Mouse (Mus musculus) MEL (cell line): ENCODE measurements at regions not wholly inside any gene's neighbourhood (a gene's known extent, or its start where the extent isn't known, plus 50 kb on each side); places are given as distances from the start of the nearest gene placed in this dataset.
A peak's percentile ranks its signal among the peaks of the same experiment; 100 is the strongest.

ENCODE experiments used
- DNase-seq: peaks from one replicate; pipeline ENCODE4 v3.0.0; 2011; ENCODE audit warnings: low read depth, low spot score
- H3K27ac ChIP-seq: 2 replicates; pipeline ENCODE4 v1.5.1; 2012; ENCODE audit warnings: low read depth, mild to moderate bottlenecking, control low read depth, low read length, moderate library complexity; ENCODE audit not compliant: control insufficient read depth
- H3K27me3 ChIP-seq, 2 experiments: fragments of 150-350 bp in 1 of 2; sonication (generic) in 1 of 2; 2 replicates each; pipeline ENCODE4 v1.6.1; 2012; ENCODE audit warnings: low read length in 2 of 2, mild to moderate bottlenecking in 2 of 2, improper control_type of control experiment in 1 of 2, moderate library complexity in 1 of 2; ENCODE audit not compliant: insufficient read depth in 2 of 2, control insufficient read depth in 1 of 2
- H3K36me3 ChIP-seq, 2 experiments: 2 replicates each; pipeline ENCODE4 v1.6.1; 2012 to 2014; ENCODE audit warnings: low read length in 2 of 2, improper control_type of control experiment in 1 of 2, inconsistent platforms in 1 of 2, mild to moderate bottlenecking in 1 of 2; ENCODE audit not compliant: insufficient read depth in 2 of 2, control insufficient read depth in 1 of 2
- H3K4me1 ChIP-seq, 2 experiments: fragments of 150-350 bp in 1 of 2; sonication (generic) in 1 of 2; 2 replicates each; pipeline ENCODE4 v1.6.1; 2012; ENCODE audit warnings: low read length in 2 of 2, improper control_type of control experiment in 1 of 2, mild to moderate bottlenecking in 1 of 2; ENCODE audit not compliant: insufficient read depth in 2 of 2, control insufficient read depth in 1 of 2
- H3K4me3 ChIP-seq, 2 experiments: fragments of 150-350 bp in 1 of 2; sonication (generic) in 1 of 2; 2 replicates each; pipeline ENCODE4 v1.5.1; 2012; ENCODE audit warnings: low read depth in 2 of 2, low read length in 2 of 2, mild to moderate bottlenecking in 2 of 2, moderate library complexity in 2 of 2, control low read depth in 1 of 2, improper control_type of control experiment in 1 of 2; ENCODE audit not compliant: control insufficient read depth in 1 of 2, insufficient read depth in 1 of 2
- H3K79me2 ChIP-seq: 2 replicates; pipeline ENCODE4 v1.6.1; 2012; ENCODE audit warnings: mild to moderate bottlenecking, low read length, moderate library complexity; ENCODE audit not compliant: control insufficient read depth, poor library complexity, insufficient read depth
- H3K9ac ChIP-seq: 2 replicates; pipeline ENCODE4 v1.6.1; 2012; ENCODE audit warnings: low read depth, mild to moderate bottlenecking, control low read depth, low read length, moderate library complexity; ENCODE audit not compliant: control insufficient read depth, poor library complexity, severe bottlenecking
- H3K9me3 ChIP-seq: fragments of 150-350 bp; sonication (generic); replicated peaks from 2 replicates; pipeline ENCODE4 v1.6.1; 2012; ENCODE audit warnings: mild to moderate bottlenecking, low read length, improper control_type of control experiment, moderate library complexity; ENCODE audit not compliant: insufficient read depth
- CHD1 ChIP-seq: IDR thresholded peaks from 2 replicates; pipeline ENCODE4 v1.6.1; 2012; ENCODE audit warnings: low read depth, mild to moderate bottlenecking, inconsistent platforms, low read length, improper control_type of control experiment
- ELF1 ChIP-seq: IDR thresholded peaks from 2 replicates; pipeline ENCODE4 v1.6.1; 2014; ENCODE audit warnings: low read depth, mild to moderate bottlenecking, inconsistent platforms, low read length, improper control_type of control experiment, moderate library complexity
- ETS1 ChIP-seq: IDR thresholded peaks from 2 replicates; pipeline ENCODE4 v1.6.1; 2012; ENCODE audit warnings: low read depth, mild to moderate bottlenecking, inconsistent platforms, low read length, improper control_type of control experiment, moderate library complexity
- GABPA ChIP-seq: IDR thresholded peaks from 2 replicates; pipeline ENCODE4 v1.6.1; 2012; ENCODE audit warnings: low read depth, mild to moderate bottlenecking, inconsistent platforms, low read length, improper control_type of control experiment, moderate library complexity
- GATA1 ChIP-seq: IDR thresholded peaks from 2 replicates; pipeline ENCODE4 v1.6.1; 2011; ENCODE audit warnings: low read depth, low read length, improper control_type of control experiment
- HCFC1 ChIP-seq: IDR thresholded peaks from 2 replicates; pipeline ENCODE4 v1.6.1; 2012; ENCODE audit warnings: low read depth, mild to moderate bottlenecking, inconsistent platforms, low read length, improper control_type of control experiment, moderate library complexity
- JUND ChIP-seq: IDR thresholded peaks from 2 replicates; pipeline ENCODE4 v1.6.1; 2011; ENCODE audit warnings: low read depth, mild to moderate bottlenecking, improper control_type of control experiment, low read length
- MAFK ChIP-seq: IDR thresholded peaks from 2 replicates; pipeline ENCODE4 v1.6.1; 2011; ENCODE audit warnings: low read depth, mild to moderate bottlenecking, low read length, improper control_type of control experiment, borderline replicate concordance
- MAZ ChIP-seq: IDR thresholded peaks from 2 replicates; pipeline ENCODE4 v1.6.1; 2012; ENCODE audit warnings: low read depth, mild to moderate bottlenecking, inconsistent platforms, low read length, improper control_type of control experiment
- MEF2A ChIP-seq: IDR thresholded peaks from 2 replicates; pipeline ENCODE4 v1.6.1; 2014; ENCODE audit warnings: low read depth, mild to moderate bottlenecking, inconsistent platforms, low read length, improper control_type of control experiment; ENCODE audit not compliant: poor library complexity, insufficient replicate concordance, severe bottlenecking; ENCODE audit errors: extremely low read depth
- MYB ChIP-seq: IDR thresholded peaks from 2 replicates; pipeline ENCODE4 v1.6.1; 2011; ENCODE audit warnings: mild to moderate bottlenecking, low read depth, low read length, improper control_type of control experiment
- MYC ChIP-seq: IDR thresholded peaks from 2 replicates; pipeline ENCODE4 v1.6.1; 2011; ENCODE audit warnings: low read depth, mild to moderate bottlenecking, low read length, improper control_type of control experiment, moderate library complexity
- NELFE ChIP-seq: IDR thresholded peaks from 2 replicates; pipeline ENCODE4 v1.6.1; 2011; ENCODE audit warnings: low read depth, low read length, improper control_type of control experiment
- NRF1 ChIP-seq: IDR thresholded peaks from 2 replicates; pipeline ENCODE4 v1.6.1; 2014; ENCODE audit warnings: low read depth, mild to moderate bottlenecking, inconsistent platforms, low read length, improper control_type of control experiment, moderate library complexity; ENCODE audit not compliant: poor library complexity, insufficient read depth, severe bottlenecking
- POLR2AphosphoS2 ChIP-seq: IDR thresholded peaks from 2 replicates; pipeline ENCODE4 v1.6.1; 2011; ENCODE audit warnings: low read length, improper control_type of control experiment
- RCOR1 ChIP-seq: IDR thresholded peaks from 2 replicates; pipeline ENCODE4 v1.6.1; 2012; ENCODE audit warnings: low read depth, mild to moderate bottlenecking, inconsistent platforms, low read length, improper control_type of control experiment
- TAL1 ChIP-seq: IDR thresholded peaks from 2 replicates; pipeline ENCODE4 v1.6.1; 2012; ENCODE audit warnings: mild to moderate bottlenecking, inconsistent platforms, low read length, moderate library complexity, mixed read lengths
- TBP ChIP-seq: IDR thresholded peaks from 2 replicates; pipeline ENCODE4 v1.8.0; 2011; ENCODE audit warnings: low read depth, low read length, improper control_type of control experiment
- UBTF ChIP-seq: IDR thresholded peaks from 2 replicates; pipeline ENCODE4 v1.6.1; 2012; ENCODE audit warnings: low read depth, mild to moderate bottlenecking, inconsistent platforms, low read length, improper control_type of control experiment, moderate library complexity, borderline replicate concordance; ENCODE audit not compliant: insufficient read depth
- ZKSCAN1 ChIP-seq: IDR thresholded peaks from 2 replicates; pipeline ENCODE4 v1.6.1; 2012; ENCODE audit warnings: low read depth, mild to moderate bottlenecking, inconsistent platforms, low read length, improper control_type of control experiment, moderate library complexity
- ZMIZ1 ChIP-seq: IDR thresholded peaks from 2 replicates; pipeline ENCODE4 v1.6.1; 2012; ENCODE audit warnings: low read depth, mild to moderate bottlenecking, inconsistent platforms, low read length, improper control_type of control experiment, moderate library complexity

- Histone ChIP-seq H3K27ac (no peak overlapping the region), H3K9me3 (no peaks in the 10 kb centered on the region), H3K4me1 (no peaks in the 10 kb centered on the region), H3K36me3 (no peaks in the 10 kb centered on the region), H3K4me3 (no peak overlapping the region), H3K79me2 (no peaks in the 10 kb centered on the region), H3K9ac (no peak overlapping the region), H3K27me3 (no peaks in the 10 kb centered on the region)
- DNase-seq: peak; percentile 13
- TF ChIP-seq TAL1: no peak
- no peak for TF ChIP-seq TBP
- no peak for TF ChIP-seq NELFE
- TF ChIP-seq ZMIZ1: no peak
- no peak for TF ChIP-seq POLR2AphosphoS2
- TF ChIP-seq MEF2A: no peak
- TF ChIP-seq GATA1: no peak
- TF ChIP-seq MAZ: no peak
- TF ChIP-seq HCFC1: no peak
Observed at GRCm38 (mm10) chr12:26598501-26598900, 129.5 kb downstream of the Cmpk2 start.

- no peaks in the 10 kb centered on the region for H3K79me2 ChIP-seq
- no peaks in the 10 kb centered on the region for H3K9me3 ChIP-seq
- no peak overlapping the region for H3K9ac ChIP-seq
- H3K27ac ChIP-seq: no peak overlapping the region
- H3K4me1 ChIP-seq: no peaks in the 10 kb centered on the region
- TF ChIP-seq GABPA: no peak
- TF ChIP-seq MAZ: no peak
- TF ChIP-seq MAFK: no peak
- TF ChIP-seq RCOR1: no peak
- no peak for TF ChIP-seq NRF1
- no peak for TF ChIP-seq ELF1
- no peak for TF ChIP-seq JUND
- no peak for TF ChIP-seq TAL1
- TF ChIP-seq MYC: no peak
- TF ChIP-seq UBTF: no peak
- no peak for TF ChIP-seq MYB
- no peak for TF ChIP-seq ETS1
- TF ChIP-seq TBP: no peak
- no peak for TF ChIP-seq NELFE
- no peak for TF ChIP-seq HCFC1
- no peak for TF ChIP-seq POLR2AphosphoS2
- TF ChIP-seq MEF2A: no peak
- no peak for TF ChIP-seq ZKSCAN1
- no peak for TF ChIP-seq CHD1
- no peak overlapping the region for H3K4me3 ChIP-seq
- no peak for DNase-seq
- H3K36me3 ChIP-seq: no peaks in the 10 kb centered on the region
- H3K27me3 ChIP-seq: no peaks in the 10 kb centered on the region
Observed at GRCm38 (mm10) chr12:26592125-26592524, 123.1 kb downstream of the Cmpk2 start.
